Mouse (Mus musculus) liver, adult 2 months (tissue): ENCODE results near the gene Sox12.

Experiments
- CTCF ChIP-seq: fragments of 200-500 bp; IDR thresholded peaks from 2 replicates; pipeline ENCODE4 v1.5.1; 2011; ENCODE audit warnings: low read depth, low read length, control low read depth
- POLR2A ChIP-seq: fragments of 200-500 bp; IDR thresholded peaks from 2 replicates; pipeline ENCODE4 v1.6.1; 2011; ENCODE audit warnings: low read length, control low read depth; ENCODE audit not compliant: insufficient read depth; ENCODE audit errors: extremely low read depth

GRCm38 (mm10) chr2:152346776-152347465, 50.9 kb downstream of the Sox12 start:
- TF ChIP-seq POLR2A, result no peak
- TF ChIP-seq CTCF, result no peak
